Mouse (Mus musculus): ENCODE results near the gene U90926. TPM values are rescaled to one million over a fixed set of nuclear protein-coding genes. Genes with fewer than 3 reads are reported as not detected.
"Not testable (repeated sequence)": the region's sequence is repeated elsewhere in the genome, so short reads cannot be mapped to it uniquely, and the experiment has no call there.

U90926 gene
- total RNA-seq, 1 experiment from 2014 or later, result not detected

DNA sequence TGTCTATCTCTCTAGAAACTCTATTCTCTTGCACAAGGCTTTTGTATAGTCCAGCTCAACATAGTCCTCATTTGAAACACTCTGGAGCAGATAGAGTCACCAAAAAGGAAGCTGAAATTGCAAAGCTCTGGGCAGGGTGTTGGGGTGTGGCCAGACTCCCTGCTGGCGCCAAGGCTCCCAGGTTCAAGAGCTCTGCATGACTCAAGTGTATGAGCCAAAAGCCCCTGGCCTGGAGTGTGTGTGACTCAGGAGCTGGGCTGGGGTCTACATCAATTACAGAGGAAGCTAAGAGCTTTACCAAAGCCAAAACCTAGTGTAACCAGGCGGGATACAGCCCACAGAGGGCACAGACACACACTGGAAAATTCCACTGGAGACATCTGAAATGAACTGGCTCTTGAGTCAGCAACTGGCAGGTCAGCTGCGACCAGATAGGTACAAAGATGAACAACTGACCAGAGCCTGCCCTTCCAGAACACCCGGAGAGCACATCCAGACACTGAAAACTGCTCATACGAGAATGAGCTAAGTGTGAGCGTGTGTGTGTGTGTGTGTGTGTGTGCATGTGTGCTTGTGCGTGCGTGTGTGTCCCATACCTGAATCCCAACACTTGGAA is 5.2 kb upstream of the U90926 start:
- no peak for ATAC-seq (replicated peaks; ENCODE audit: insufficient number of reproducible peaks, low FRiP score, low TSS enrichment, poor library complexity, severe bottlenecking)

- no peak for ATAC-seq (replicated peaks; ENCODE audit: insufficient number of reproducible peaks, low FRiP score, low TSS enrichment, poor library complexity, severe bottlenecking)
These were observed 4.6 kb upstream of the U90926 start for GRCm38 (mm10) chr5:92219826-92220225.

DNA sequence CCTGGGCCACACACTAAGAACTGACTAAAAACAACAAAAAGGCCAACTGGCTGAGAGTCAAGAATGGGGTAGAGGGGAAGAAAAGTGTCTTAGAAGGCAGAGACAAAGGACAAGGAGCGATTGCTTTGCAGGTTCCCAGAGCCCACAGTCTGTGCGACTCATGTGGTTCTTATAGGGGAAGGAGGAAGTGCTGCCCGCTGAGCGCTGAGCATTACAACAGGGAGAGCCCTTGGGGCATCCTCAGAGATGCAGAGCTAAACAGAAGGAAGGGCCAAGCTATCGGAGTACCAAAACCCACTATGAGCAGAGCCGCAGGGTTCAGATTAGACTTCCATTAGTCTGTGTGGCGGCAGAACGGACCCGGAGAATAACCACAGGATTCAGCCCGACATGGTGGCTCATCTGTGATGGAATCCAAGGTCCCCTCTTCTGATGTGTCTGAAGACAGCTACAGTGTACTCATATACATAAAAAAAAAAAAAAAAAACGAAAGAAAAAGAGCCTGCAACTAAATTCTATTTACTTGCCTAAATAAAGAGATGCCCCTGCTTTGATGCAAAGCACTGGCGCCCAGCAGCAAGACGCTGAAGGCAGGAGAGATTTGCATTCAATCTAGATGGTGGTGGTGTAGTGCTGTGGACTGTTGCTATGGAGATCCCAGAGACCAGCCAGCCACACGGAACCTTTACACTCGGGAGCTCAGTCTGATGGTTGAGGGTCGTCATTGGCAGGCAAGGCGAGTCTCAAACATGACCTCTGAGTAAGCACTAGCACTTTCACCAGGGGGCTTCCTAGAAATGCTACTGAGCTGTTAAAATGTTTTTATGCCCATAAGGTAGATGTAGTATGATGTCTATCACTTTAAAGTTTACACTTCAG is 3.9 kb upstream of the U90926 start:
- ATAC-seq (replicated peaks; ENCODE audit: insufficient number of reproducible peaks, low FRiP score, low TSS enrichment, poor library complexity, severe bottlenecking), result no peak

- no peak for ATAC-seq (replicated peaks; ENCODE audit: insufficient number of reproducible peaks, low FRiP score, low TSS enrichment, poor library complexity, severe bottlenecking)
These were observed 3.0 kb downstream of the U90926 start for GRCm38 (mm10) chr5:92212231-92212630.

GRCm38 (mm10) chr5:92210205-92210604 is 5.0 kb downstream of the U90926 start:
- ATAC-seq (replicated peaks; ENCODE audit: insufficient number of reproducible peaks, low FRiP score, low TSS enrichment, poor library complexity, severe bottlenecking), result no peak

- ATAC-seq (replicated peaks; ENCODE audit: insufficient number of reproducible peaks, low FRiP score, low TSS enrichment, poor library complexity, severe bottlenecking), result no peak
These were observed 9.1 kb downstream of the U90926 start for GRCm38 (mm10) chr5:92206121-92206520.

GRCm38 (mm10) chr5:92205706-92206105 is 9.5 kb downstream of the U90926 start:
- ATAC-seq (replicated peaks; ENCODE audit: insufficient number of reproducible peaks, low FRiP score, low TSS enrichment, poor library complexity, severe bottlenecking), result no peak

DNA sequence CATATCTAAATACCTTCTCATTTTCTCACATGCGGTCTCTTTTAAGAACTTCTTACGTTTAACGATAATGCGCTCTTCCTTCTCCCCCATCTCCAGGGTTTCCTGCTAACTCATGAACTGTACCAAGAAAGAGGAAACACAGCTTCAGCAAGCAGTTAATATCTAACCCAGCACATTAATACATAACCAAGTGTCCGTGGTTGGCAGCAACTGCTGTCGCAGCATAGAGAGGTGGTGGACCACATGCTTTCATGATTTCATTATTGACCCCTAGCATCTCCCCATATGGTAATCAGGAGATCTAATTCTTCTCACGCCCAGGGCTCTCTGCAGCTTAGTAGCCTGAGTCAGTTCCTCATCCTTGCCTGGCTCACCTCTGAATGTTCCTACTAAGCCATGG is 10.0 kb downstream of the U90926 start:
- no peak for ATAC-seq (replicated peaks; ENCODE audit: insufficient number of reproducible peaks, low FRiP score, low TSS enrichment, poor library complexity, severe bottlenecking)

- no peak for ATAC-seq (replicated peaks; ENCODE audit: insufficient number of reproducible peaks, low FRiP score, low TSS enrichment, poor library complexity, severe bottlenecking)
These were observed 10.8 kb downstream of the U90926 start for GRCm38 (mm10) chr5:92204162-92205036.

GRCm38 (mm10) chr5:92198266-92198665 is 16.9 kb downstream of the U90926 start:
- ATAC-seq (replicated peaks; ENCODE audit: insufficient number of reproducible peaks, low FRiP score, low TSS enrichment, poor library complexity, severe bottlenecking), result no peak

DNA sequence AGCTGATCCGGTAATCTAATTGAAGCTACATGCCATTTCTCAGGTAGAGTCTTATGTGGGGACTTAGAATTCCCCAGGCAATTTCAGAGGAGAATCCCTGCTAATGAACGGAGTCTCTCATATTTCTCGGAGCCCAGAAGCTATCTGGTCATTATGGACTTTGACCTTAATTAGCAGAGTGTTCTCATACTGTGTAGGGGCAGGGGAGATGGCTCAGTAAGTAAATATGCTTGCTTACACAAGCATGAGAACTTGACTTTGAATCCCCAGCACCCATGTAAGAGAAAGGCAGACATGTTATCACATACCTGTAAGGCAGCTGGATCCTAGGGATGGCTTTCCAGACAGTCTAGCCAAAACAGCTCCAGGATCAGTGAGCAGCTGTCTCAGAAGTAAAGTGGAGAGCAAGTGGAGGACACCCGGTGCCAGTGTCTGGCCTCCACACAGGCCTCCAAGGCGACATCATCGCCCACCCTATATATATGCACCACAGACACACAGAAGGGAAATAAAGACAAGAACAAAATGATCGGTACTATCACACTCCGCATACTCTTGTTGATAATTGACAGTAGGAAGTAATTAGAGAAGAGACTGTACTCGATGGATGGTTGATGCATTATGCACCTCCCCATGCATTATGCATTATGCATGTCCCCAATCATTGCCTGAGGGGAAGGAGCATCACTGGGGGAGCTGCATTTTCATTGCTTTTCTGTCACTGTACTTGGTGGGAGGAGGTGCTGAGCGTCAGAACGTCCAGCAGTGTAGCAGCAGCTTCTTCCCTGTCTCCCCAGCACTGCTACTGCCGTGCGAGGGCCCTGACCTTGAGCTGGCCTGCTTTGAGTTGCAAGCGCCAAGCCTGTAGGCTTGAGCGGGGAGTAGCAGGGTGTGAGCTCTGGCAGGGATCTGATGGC is 18.1 kb downstream of the U90926 start:
- no peak for ATAC-seq (replicated peaks; ENCODE audit: insufficient number of reproducible peaks, low FRiP score, low TSS enrichment, poor library complexity, severe bottlenecking)

GRCm38 (mm10) chr5:92195716-92196115 is 19.5 kb downstream of the U90926 start:
- not testable (repeated sequence) for ATAC-seq (replicated peaks; ENCODE audit: insufficient number of reproducible peaks, low FRiP score, low TSS enrichment, poor library complexity, severe bottlenecking)

DNA sequence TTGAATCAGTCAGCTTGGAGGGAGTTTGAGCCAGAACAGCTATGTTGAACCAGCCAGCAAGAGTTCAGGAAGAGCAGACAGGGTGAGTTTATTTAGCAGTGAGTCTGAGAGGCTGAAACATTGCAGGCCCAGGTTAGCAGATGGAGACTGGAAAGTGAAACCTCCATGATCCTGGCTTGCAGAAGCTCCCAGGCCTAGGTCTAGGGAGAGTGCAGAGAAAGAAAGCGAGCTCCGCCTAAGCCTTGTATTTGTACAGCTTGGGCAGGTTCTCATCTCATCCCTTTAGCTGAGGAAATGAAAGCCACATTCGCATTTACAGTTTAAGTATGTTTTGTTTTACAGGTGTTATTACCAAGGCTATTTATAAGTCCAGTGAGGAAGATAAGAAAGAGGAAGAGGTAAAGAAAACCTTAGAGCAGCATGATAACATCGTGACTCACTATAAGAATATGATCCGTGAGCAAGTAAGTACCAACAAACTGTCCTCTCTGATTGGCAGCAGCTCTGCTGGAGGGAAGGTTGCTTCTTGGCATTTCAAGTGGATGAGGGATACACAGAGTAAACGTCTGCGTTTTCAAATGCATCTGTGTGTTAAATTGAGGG is 26.2 kb downstream of the U90926 start:
- no peak for ATAC-seq (replicated peaks; ENCODE audit: insufficient number of reproducible peaks, low FRiP score, low TSS enrichment, poor library complexity, severe bottlenecking)

DNA sequence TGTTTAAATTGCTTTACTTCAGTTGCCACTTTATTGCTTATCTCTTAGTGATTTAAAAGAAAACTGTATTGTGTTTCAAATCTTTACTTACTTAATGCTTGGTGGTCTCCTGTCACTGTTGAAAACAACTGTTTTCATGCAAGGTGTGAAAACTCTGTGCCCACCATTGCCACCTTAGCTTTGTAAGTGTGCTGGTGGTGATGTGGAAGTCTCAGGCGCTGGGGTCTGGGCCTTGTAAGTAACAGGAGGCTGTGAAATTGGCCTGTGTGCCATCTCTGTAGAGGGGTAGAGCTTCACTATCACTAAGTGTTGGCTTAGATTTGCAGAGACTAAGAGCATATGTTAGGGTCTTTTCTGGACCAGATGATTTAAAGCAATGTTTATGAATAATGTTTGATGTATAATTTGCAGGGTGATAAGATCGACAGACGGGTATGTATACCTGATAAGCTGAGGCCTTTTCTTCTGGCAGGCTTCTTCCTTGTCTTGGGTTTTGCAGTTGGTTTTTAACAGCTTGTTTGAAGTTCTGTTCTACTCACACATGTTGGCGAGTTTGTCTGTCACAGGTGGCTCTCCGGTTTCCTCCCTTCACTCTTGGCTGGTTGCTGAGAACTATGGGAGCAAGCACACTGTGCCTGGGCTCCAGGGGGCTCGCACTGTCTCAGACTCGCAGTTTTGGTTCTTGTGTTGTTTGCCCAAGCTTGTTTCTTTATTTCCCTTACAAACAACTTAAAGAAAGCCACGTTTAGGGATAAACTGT is 32.0 kb downstream of the U90926 start:
- ATAC-seq (replicated peaks; ENCODE audit: insufficient number of reproducible peaks, low FRiP score, low TSS enrichment, poor library complexity, severe bottlenecking), result no peak

GRCm38 (mm10) chr5:92165976-92166375 is 49.2 kb downstream of the U90926 start:
- ATAC-seq (replicated peaks; ENCODE audit: insufficient number of reproducible peaks, low FRiP score, low TSS enrichment, poor library complexity, severe bottlenecking), result no peak

Measured in monocyte, adult 5-6 weeks (primary cell).